Mouse (Mus musculus): ENCODE measurements around the gene Gramd2. TPM values are rescaled to one million over a fixed set of nuclear protein-coding genes. Genes with fewer than 3 reads are reported as not detected.

The Gramd2 gene
- polyA plus RNA-seq, 1 experiment, result 113 TPM

DNA sequence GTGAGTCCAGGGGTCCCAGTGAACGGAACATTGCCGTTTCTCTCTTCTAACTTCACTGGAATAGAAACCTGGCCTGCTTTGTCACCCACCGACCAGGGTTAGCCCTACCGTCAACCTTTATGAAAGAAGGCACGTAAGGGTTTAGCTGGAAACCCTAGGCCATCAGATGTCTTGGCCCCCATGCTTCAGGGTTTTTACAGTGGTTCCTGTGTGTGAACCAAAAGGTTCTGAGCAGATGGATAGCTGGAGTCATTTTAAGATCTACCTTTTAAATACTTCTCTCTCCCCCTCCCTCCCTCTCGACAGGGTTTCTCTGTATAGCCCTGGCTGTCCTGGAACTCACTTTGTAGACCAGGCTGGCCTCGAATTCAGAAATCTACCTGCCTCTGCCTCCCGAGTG, 13.9 kb upstream of the Gramd2 start:
- Histone ChIP-seq H3K4me3 (replicated peaks; ENCODE audit: extremely low read depth, low read depth, low read length) (no peak overlapping the region), H3K4me1 (ENCODE audit: control insufficient read depth, insufficient read depth, low read length) (peaks cover 8% of the 10 kb centered on the region)
- no peak for DNase-seq
- WGBS, result 90% methylated on average over 8 of the region's 8 CpGs
- no peak for TF ChIP-seq POLR2A (IDR thresholded peaks at IDR 0.05; ENCODE audit: borderline replicate concordance, extremely low read depth, low read depth, low read length)
- no peak for TF ChIP-seq CTCF (IDR thresholded peaks at IDR 0.05; ENCODE audit: insufficient read depth, low read length)

DNA sequence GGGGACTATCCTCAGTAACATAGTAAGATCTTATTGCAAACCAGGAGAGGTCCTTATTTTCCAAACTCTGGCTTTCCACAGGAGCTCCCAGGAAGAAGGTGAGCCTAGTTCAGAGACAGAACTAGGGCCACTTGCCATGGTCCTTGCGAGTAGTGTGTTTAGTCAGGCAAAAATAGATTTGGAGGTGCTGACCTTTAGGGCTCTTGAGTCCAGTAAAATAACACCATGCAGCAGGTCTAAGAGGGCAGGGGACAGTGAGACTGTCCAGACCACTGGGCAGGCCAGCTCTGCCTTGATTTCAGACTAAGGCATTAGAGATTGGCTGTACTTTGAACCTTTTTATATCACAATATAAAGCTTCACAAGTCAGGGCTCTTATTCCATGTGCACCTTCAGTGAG, 13.1 kb upstream of the Gramd2 start:
- Histone ChIP-seq H3K4me3 (replicated peaks; ENCODE audit: extremely low read depth, low read depth, low read length) (no peak overlapping the region), H3K4me1 (ENCODE audit: control insufficient read depth, insufficient read depth, low read length) (peaks cover 2% of the 10 kb centered on the region; the same call in 1 of the 2 replicates)
- no peak for TF ChIP-seq POLR2A (IDR thresholded peaks at IDR 0.05; ENCODE audit: borderline replicate concordance, extremely low read depth, low read depth, low read length)
- TF ChIP-seq CTCF (IDR thresholded peaks at IDR 0.05; ENCODE audit: insufficient read depth, low read length), result no peak
- DNase-seq, result no peak
- WGBS, result 74% methylated on average over 1 of the region's 1 CpGs

DNA sequence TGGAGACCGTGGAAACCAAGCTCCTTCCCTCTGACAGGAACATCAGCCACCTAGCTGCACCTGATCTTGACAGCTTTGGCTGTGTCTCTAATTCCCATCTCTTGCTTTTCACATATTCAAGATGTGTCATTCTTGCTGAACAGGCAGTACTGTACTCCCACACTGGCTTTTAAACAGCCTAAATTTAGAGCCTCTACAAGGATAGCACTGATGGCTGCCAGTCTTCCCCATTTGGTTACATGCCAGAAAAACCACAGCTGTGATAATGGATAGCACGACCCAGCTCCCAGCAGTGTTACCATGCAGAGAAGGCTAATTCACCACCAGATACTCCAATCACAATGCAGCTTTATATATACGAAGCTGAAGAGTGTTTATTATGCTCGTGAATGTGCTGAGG, 12.7 kb upstream of the Gramd2 start:
- no peak for DNase-seq
- Histone ChIP-seq H3K4me3 (replicated peaks; ENCODE audit: extremely low read depth, low read depth, low read length) (no peak overlapping the region), H3K4me1 (ENCODE audit: control insufficient read depth, insufficient read depth, low read length) (peaks cover 2% of the 10 kb centered on the region; the same call in 1 of the 2 replicates)
- no peak for TF ChIP-seq CTCF (IDR thresholded peaks at IDR 0.05; ENCODE audit: insufficient read depth, low read length)
- no peak for TF ChIP-seq POLR2A (IDR thresholded peaks at IDR 0.05; ENCODE audit: borderline replicate concordance, extremely low read depth, low read depth, low read length)
- 50% methylated on average over 4 of the region's 4 CpGs for WGBS

DNA sequence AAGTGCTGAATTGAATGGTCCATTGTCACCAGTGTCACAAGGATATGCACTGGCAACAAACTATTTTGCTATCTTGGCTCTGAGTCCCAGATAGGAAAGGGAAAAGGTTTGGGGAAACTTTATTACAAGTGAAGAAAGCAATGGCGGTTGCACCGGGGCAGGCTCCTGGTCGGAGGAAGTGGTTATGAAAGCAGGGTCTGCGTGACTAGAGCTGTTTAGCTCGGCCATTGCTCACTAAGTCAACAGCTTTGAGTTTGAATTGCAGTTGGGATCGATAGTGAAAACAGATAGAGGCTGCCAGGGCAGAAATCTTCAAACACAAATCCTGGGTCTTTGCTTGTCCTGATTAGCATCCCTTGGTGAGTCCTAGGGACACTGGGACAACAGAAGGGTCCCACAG, 12.0 kb upstream of the Gramd2 start:
- peaks cover 2% of the 10 kb centered on the region; the same call in 1 of the 2 replicates for H3K4me1 ChIP-seq (ENCODE audit: control insufficient read depth, insufficient read depth, low read length)
- no peak for TF ChIP-seq POLR2A (IDR thresholded peaks at IDR 0.05; ENCODE audit: borderline replicate concordance, extremely low read depth, low read depth, low read length)
- no peak for TF ChIP-seq CTCF (IDR thresholded peaks at IDR 0.05; ENCODE audit: insufficient read depth, low read length)
- no peak for DNase-seq
- no peak overlapping the region for H3K4me3 ChIP-seq (replicated peaks; ENCODE audit: extremely low read depth, low read depth, low read length)
- 69% methylated on average over 6 of the region's 6 CpGs for WGBS

DNA sequence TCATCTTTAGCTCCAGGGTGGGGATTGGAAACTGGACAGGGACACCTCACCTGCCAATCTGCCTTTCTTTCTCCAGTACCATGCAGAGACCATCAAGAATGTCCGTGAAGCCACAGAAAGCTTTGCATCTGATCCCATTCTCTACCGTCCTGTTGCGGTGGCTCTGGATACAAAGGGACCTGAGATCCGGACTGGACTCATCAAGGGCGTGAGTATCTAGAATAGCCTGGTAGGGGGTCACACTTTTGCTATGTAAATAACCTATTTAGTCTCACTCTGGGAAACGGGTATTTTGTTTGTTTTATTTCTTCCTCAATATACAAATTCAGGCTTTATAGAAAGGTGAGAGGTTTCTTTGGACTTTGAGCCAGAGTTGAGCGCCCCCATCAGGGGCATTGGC, 11.5 kb upstream of the Gramd2 start:
- TF ChIP-seq POLR2A (IDR thresholded peaks at IDR 0.05; ENCODE audit: borderline replicate concordance, extremely low read depth, low read depth, low read length) (no peak), CTCF (IDR thresholded peaks at IDR 0.05; ENCODE audit: insufficient read depth, low read length) (no peak)
- DNase-seq, result no peak
- WGBS, result 83% methylated on average over 7 of the region's 7 CpGs
- Histone ChIP-seq H3K4me3 (replicated peaks; ENCODE audit: extremely low read depth, low read depth, low read length) (no peak overlapping the region), H3K4me1 (ENCODE audit: control insufficient read depth, insufficient read depth, low read length) (peaks cover 2% of the 10 kb centered on the region; the same call in 1 of the 2 replicates)

DNA sequence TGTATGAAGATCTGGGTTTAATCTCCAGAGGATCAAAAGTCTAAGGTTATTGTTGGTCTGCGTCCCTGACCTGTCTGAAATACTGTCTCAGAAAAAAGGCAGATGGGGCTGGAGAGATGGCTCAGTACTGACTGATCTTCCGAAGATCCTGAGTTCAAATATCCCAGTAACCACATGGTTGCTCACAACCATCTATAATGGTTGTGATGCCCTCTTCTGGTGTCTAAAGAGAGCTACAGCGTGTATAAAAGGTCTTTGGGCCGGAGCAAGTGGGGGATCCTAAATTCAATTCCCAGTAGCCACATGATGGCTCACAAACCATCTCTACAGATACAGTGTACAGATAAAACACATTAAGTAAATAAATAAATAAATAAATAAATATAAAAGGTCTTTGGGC, 10.8 kb upstream of the Gramd2 start:
- WGBS, result 74% methylated on average over 4 of the region's 4 CpGs
- peaks cover 1% of the 10 kb centered on the region; the same call in 1 of the 2 replicates for H3K4me1 ChIP-seq (ENCODE audit: control insufficient read depth, insufficient read depth, low read length)
- no peak for DNase-seq
- H3K4me3 ChIP-seq (replicated peaks; ENCODE audit: extremely low read depth, low read depth, low read length), result no peak overlapping the region
- TF ChIP-seq POLR2A (IDR thresholded peaks at IDR 0.05; ENCODE audit: borderline replicate concordance, extremely low read depth, low read depth, low read length), result no peak

DNA sequence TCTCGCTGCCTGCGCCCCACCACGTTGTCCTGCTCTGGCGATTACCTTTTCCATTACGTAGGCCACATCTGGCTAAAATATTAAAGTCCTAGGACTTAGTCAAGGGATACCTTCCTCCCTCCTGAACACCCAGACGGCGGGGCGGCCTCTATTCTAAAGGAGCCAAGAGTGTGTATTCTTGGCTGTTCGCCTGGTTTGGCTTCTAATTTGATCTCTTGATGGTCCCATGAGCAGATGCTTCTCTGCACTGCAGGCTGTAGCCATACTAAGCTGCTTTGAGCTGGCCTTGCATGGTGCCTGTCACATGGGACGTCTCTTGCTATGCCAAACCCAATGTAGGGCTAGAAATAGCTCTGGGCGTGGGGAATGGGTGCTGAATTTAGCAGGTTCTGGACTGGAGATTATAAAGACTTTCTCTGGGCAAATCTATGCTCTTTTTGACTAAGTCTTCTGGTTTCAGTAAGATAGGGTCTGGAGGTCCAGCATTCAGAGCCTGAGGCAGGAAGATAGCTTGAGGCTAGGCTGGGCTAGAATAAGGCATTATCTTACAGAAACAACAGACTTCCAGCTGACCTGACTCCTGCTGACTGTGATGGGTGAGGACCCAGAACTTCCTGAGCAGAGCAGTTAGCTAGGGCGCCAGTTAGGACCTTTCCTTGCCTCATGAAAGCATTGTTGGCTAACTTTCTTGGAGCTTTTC, 7.6 kb upstream of the Gramd2 start:
- 82% methylated on average over 12 of the region's 12 CpGs for WGBS
- TF ChIP-seq CTCF (IDR thresholded peaks at IDR 0.05; ENCODE audit: insufficient read depth, low read length), result no peak
- TF ChIP-seq POLR2A (IDR thresholded peaks at IDR 0.05; ENCODE audit: borderline replicate concordance, extremely low read depth, low read depth, low read length), result no peak
- H3K4me1 ChIP-seq (ENCODE audit: control insufficient read depth, insufficient read depth, low read length), result no peaks in the 10 kb centered on the region
- DNase-seq, result no peak
- no peak overlapping the region for H3K4me3 ChIP-seq (replicated peaks; ENCODE audit: extremely low read depth, low read depth, low read length)

DNA sequence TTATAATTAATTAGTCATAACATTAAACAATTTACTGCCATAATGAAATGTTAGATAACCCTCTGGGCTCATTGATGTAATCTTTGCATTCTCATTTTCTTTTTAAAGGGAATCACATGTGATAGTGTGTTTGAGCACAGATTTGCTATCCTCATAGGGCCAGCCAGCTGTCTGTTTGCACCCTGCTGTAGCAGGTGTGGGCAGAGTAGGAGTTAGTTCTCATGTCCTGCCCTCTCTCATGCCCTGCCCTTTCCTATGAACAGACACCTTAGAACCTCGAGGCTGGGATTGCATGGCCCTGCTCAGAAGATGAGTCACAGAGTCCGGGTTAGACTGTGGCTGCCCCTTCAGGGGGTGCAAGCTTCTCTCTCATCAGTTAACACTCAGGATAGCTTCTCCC, 6.5 kb upstream of the Gramd2 start:
- Histone ChIP-seq H3K4me1 (ENCODE audit: control insufficient read depth, insufficient read depth, low read length) (no peaks in the 10 kb centered on the region), H3K4me3 (replicated peaks; ENCODE audit: extremely low read depth, low read depth, low read length) (no peak overlapping the region)
- TF ChIP-seq CTCF (IDR thresholded peaks at IDR 0.05; ENCODE audit: insufficient read depth, low read length) (no peak), POLR2A (IDR thresholded peaks at IDR 0.05; ENCODE audit: borderline replicate concordance, extremely low read depth, low read depth, low read length) (no peak)
- WGBS, result 44% methylated on average over 2 of the region's 2 CpGs
- no peak for DNase-seq

DNA sequence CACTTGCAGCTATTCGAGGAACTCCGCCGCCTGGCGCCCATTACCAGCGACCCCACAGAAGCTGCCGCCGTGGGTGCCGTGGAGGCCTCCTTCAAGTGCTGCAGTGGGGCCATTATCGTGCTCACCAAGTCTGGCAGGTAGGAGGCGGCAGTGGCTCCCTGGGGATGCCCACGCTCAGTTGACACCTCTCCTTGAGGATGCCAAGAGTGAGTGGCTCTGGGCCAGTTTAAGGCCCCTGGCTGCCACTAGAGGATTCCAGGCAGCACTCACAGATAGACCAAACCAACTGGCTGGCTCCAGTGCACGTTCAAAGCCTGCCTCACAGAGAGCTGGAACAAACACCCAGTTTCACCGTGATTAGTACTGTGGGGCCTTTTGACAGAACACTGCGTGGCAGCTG, 4.3 kb upstream of the Gramd2 start:
- DNase-seq, result no peak

DNA sequence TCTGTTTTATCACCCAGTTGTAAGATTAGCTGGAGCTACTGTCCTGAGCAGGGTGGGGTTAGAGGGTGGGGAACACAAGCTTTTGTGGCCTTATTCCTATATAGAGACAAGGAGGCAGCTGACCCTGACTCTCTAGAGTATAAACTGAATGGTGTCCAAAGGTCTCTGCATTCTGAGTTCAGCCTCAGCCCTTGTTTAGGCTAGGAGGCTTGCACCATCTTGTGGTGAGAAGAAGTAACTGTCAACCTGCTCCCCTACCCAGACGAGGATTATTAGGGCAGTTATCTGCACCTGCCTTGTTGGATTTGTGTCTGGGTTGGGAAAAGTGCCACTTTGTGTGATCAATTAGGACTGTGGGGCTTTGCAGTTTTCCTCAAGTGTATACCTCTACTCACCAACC, 1.6 kb upstream of the Gramd2 start:
- Histone ChIP-seq H3K4me3 (replicated peaks; ENCODE audit: extremely low read depth, low read depth, low read length) (no peak overlapping the region), H3K4me1 (ENCODE audit: control insufficient read depth, insufficient read depth, low read length) (no peaks in the 10 kb centered on the region)
- DNase-seq, result no peak

More for the DNA sequence above, 4.3 kb upstream of the Gramd2 start:
- TF ChIP-seq CTCF (IDR thresholded peaks at IDR 0.05; ENCODE audit: insufficient read depth, low read length) (no peak), POLR2A (IDR thresholded peaks at IDR 0.05; ENCODE audit: borderline replicate concordance, extremely low read depth, low read depth, low read length) (no peak)
- Histone ChIP-seq H3K4me1 (ENCODE audit: control insufficient read depth, insufficient read depth, low read length) (no peaks in the 10 kb centered on the region), H3K4me3 (replicated peaks; ENCODE audit: extremely low read depth, low read depth, low read length) (no peak overlapping the region)
- WGBS, result 83% methylated on average over 14 of the region's 14 CpGs

More for the DNA sequence above, 1.6 kb upstream of the Gramd2 start:
- WGBS, result 4% methylated on average over 1 of the region's 1 CpGs
- peak; percentile 49; the same call in 1 of the 2 replicates for TF ChIP-seq CTCF (IDR thresholded peaks at IDR 0.05; ENCODE audit: insufficient read depth, low read length)
- TF ChIP-seq POLR2A (IDR thresholded peaks at IDR 0.05; ENCODE audit: borderline replicate concordance, extremely low read depth, low read depth, low read length), result no peak
